Mouse (Mus musculus) stomach, postnatal 0 days (tissue): ENCODE data around the gene Zfp688.
A peak's percentile ranks its signal among the peaks of the same experiment; 100 is the strongest.
"Not testable (repeated sequence)": the region's sequence is repeated elsewhere in the genome, so short reads cannot be mapped to it uniquely, and the experiment has no call there.

Source experiments
- CTCF ChIP-seq: IDR thresholded peaks from 2 replicates; pipeline ENCODE4 v1.5.1; 2016; ENCODE audit warnings: antibody characterized with exemption, low read depth, mild to moderate bottlenecking, moderate library complexity
- EP300 ChIP-seq: optimal IDR thresholded peaks from 2 replicates; pipeline ENCODE3; 2016; ENCODE audit warnings: antibody characterized with exemption

DNA sequence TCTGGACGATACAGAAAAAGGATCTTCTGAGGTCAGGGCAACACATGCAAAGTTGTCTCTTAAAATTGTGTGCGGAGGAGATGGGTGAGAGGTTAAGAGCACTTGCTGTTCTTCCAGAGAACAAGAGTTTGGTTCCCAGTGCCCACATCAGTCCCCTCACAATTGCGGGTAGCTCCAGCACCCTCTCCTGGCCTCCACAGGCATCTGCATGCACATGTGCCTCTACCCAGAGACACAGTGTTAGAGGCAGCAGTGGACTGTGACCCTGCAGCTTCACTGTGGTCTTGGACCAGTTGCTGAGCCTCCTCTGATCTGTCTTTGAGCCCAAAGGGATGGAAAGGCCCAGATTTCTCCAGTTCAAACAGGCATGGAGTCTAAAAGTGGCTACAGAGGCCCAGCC lies 50.0 kb downstream of the Zfp688 start:
- peak; percentile 34 for TF ChIP-seq CTCF
- not testable (repeated sequence) for TF ChIP-seq EP300
